Mouse (Mus musculus) CD4-positive, CD25-positive, alpha-beta regulatory T cell, adult 4 months (primary cell): ENCODE data around the gene Gm17324. TPM values are rescaled to one million over a fixed set of nuclear protein-coding genes. Genes with fewer than 3 reads are reported as not detected.
"Not testable (repeated sequence)": the region's sequence is repeated elsewhere in the genome, so short reads cannot be mapped to it uniquely, and the experiment has no call there.

Source experiments
- ATAC-seq: one replicate; pipeline ENCODE4 v1.8.0; 2017
- polyA plus RNA-seq, 2 experiments: library from polyadenylated mRNA; unstranded; fragments of 100-300 nt; shearing (Covaris generic); gene quantifications; one replicate each; pipeline ENCODE4 v1.2.1; 2017

The Gm17324 gene
- polyA plus RNA-seq: under 1 TPM in 1 of 2 experiments, not detected in 1; 0.51 TPM

- peak; percentile 89 for ATAC-seq
These were observed at the start of gene Gm17324, which contains the start of gene Mto1 for GRCm38 (mm10) chr9:78447973-78448873. Gene Gm17324 (minus strand): TSS chr9:78448786. Gene Mto1 (plus strand): TSS chr9:78448208.

GRCm38 (mm10) chr9:78493171-78493570 lies 44.6 kb upstream of the Gm17324 start:
- no peak for ATAC-seq

GRCm38 (mm10) chr9:78492254-78492653 lies 43.7 kb upstream of the Gm17324 start:
- no peak for ATAC-seq

GRCm38 (mm10) chr9:78491169-78491568 lies 42.6 kb upstream of the Gm17324 start:
- no peak for ATAC-seq

- ATAC-seq: peak; percentile 79
These were observed 40.4 kb upstream of the Gm17324 start, which contains the start of gene Eef1a1 for GRCm38 (mm10) chr9:78488890-78489420. Gene Eef1a1 (minus strand): TSS chr9:78489151.

- ATAC-seq: not testable (repeated sequence)
These were observed 39.4 kb upstream of the Gm17324 start for GRCm38 (mm10) chr9:78488021-78488420.

- no peak for ATAC-seq
These were observed 36.1 kb upstream of the Gm17324 start for GRCm38 (mm10) chr9:78484660-78485059.

- no peak for ATAC-seq
These were observed 33.8 kb upstream of the Gm17324 start for GRCm38 (mm10) chr9:78482386-78482785.

GRCm38 (mm10) chr9:78481423-78482331 lies 33.1 kb upstream of the Gm17324 start:
- peak; percentile 65 for ATAC-seq

- ATAC-seq: peak; percentile 63
These were observed 32.2 kb upstream of the Gm17324 start for GRCm38 (mm10) chr9:78480706-78481358.

GRCm38 (mm10) chr9:78480227-78480626 lies 31.6 kb upstream of the Gm17324 start:
- ATAC-seq: not testable (repeated sequence)

GRCm38 (mm10) chr9:78479308-78479707 lies 30.7 kb upstream of the Gm17324 start:
- ATAC-seq: not testable (repeated sequence)

GRCm38 (mm10) chr9:78478009-78478605 lies 29.5 kb upstream of the Gm17324 start:
- ATAC-seq: not testable (repeated sequence)

- ATAC-seq: peak; percentile 10
These were observed 28.5 kb upstream of the Gm17324 start for GRCm38 (mm10) chr9:78477021-78477551.

- no peak for ATAC-seq
These were observed 28.0 kb upstream of the Gm17324 start for GRCm38 (mm10) chr9:78476531-78477020.

- no peak for ATAC-seq
These were observed 27.3 kb upstream of the Gm17324 start for GRCm38 (mm10) chr9:78475873-78476272.

- ATAC-seq: no peak
These were observed 26.8 kb upstream of the Gm17324 start for GRCm38 (mm10) chr9:78475383-78475780.

- ATAC-seq: no peak
These were observed 26.3 kb upstream of the Gm17324 start for GRCm38 (mm10) chr9:78474771-78475382.

GRCm38 (mm10) chr9:78474270-78474669 lies 25.7 kb upstream of the Gm17324 start:
- no peak for ATAC-seq

- no peak for ATAC-seq
These were observed 25.0 kb upstream of the Gm17324 start for GRCm38 (mm10) chr9:78473588-78473987.

GRCm38 (mm10) chr9:78465725-78466124 lies 17.1 kb upstream of the Gm17324 start:
- no peak for ATAC-seq
